Mouse (Mus musculus) adrenal gland, postnatal 4 days (tissue): ENCODE results near the gene Scgb2b24. TPM values are rescaled to one million over a fixed set of nuclear protein-coding genes. Genes with fewer than 3 reads are reported as not detected.

ENCODE experiments used
- DNase-seq, 2 experiments: peaks; one replicate each; pipeline ENCODE4 v3.0.0; 2021 to 2022; ENCODE audit warnings: low spot score in 2 of 2, mixed read lengths in 2 of 2
- long read RNA-seq, 2 experiments: library from polyadenylated mRNA; stranded (forward); transcript quantifications; one replicate each; pipeline ENCODE4 v2.0.0; 2021
- total RNA-seq, 2 experiments: library from RNA; stranded (reverse); gene quantifications; 2 replicates each; pipeline ENCODE4 v1.2.3; 2021

Gene Scgb2b24
- not detected for total RNA-seq
- long read RNA-seq, experiment 1 = 0 reads
- long read RNA-seq, experiment 2 = 0 reads

DNA sequence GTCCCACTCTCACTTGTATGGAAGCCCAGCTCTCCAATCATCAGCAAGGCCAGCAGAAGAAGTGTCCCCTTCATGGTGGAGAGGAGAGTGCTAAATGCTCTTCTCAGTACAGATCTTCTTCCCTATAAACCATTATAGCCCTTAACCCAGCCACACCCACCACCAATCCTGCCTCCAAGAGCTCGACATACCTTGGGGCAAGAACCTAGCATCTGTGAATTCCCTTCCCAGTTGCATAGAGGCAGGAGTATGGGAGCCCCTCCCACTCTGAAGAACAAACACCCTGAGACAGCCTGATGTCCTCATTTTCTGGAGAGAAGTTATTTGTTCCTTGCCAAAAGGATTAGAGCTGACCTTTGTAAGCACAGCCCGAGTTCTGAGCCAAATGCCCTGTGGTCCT lies at the start of gene Scgb2b24:
Gene Scgb2b24, minus strand, starts transcription at position 101 of the 400 bp plus-strand sequence.
- DNase-seq = no peak

DNA sequence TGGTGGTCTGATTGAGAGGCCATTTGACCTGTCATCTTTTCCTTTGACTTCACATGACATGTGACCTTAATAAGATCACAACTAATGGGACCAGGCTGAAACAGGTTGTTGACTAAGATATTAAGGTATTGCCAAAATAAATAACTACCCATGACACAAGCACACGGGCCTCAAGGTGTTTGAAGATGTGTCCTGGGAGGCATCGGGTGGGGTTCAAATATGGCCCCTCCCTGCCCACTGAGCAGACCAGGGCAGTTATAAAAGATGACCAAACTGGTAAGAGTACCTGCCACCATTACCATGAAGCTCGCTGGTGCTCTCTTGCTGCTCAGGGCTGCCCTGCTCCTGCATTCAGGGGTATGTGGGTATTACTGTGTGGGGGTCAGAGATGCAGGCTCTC lies 4.4 kb upstream of the Scgb2b24 start, which contains the start of gene Scgb1b24:
Gene Scgb1b24, plus strand, starts transcription at position 301 of the 400 bp plus-strand sequence.
- DNase-seq = no peak

- no peak for DNase-seq
Observed at GRCm38 (mm10) chr7:33689864-33690263, 49.2 kb downstream of the Scgb2b24 start.

Other genes starting within 250 kb of the Scgb2b24 start
- gene Scgb2b21, start 218.9 kb downstream of the Scgb2b24 start, total RNA-seq = not detected
- gene Scgb1b24, start 4.5 kb upstream of the Scgb2b24 start, total RNA-seq = not detected
- not detected for gene Scgb2b26, start 205.7 kb upstream of the Scgb2b24 start, total RNA-seq